Mouse (Mus musculus) neural tube, embryonic 12.5 days (tissue): ENCODE measurements around the gene Gm813. TPM values are rescaled to one million over a fixed set of nuclear protein-coding genes. Genes with fewer than 3 reads are reported as not detected.

Source experiments
- ATAC-seq: fragments of 200-750 bp; cut with Nextera tagmentation; 2 replicates; pipeline ENCODE4 v1.8.0; 2017; ENCODE audit warnings: low read depth, mild to moderate bottlenecking, moderate TSS enrichment, moderate library complexity; ENCODE audit not compliant: low FRiP score
- H3K27ac ChIP-seq: fragments of 300-500 bp; sonication (generic); 2 replicates; pipeline ENCODE4 v1.5.1; 2016
- H3K27me3 ChIP-seq: fragments of 300-500 bp; sonication (generic); replicated peaks from 2 replicates; pipeline ENCODE4 v1.6.1; 2016; ENCODE audit warnings: mild to moderate bottlenecking
- H3K36me3 ChIP-seq: fragments of 300-500 bp; sonication (generic); 2 replicates; pipeline ENCODE4 v1.6.1; 2016; ENCODE audit warnings: mild to moderate bottlenecking
- H3K4me1 ChIP-seq: fragments of 300-500 bp; sonication (generic); 2 replicates; pipeline ENCODE4 v1.6.1; 2016
- H3K4me2 ChIP-seq: fragments of 300-500 bp; sonication (generic); replicated peaks from 2 replicates; pipeline ENCODE4 v1.6.1; 2016; ENCODE audit warnings: mild to moderate bottlenecking
- H3K4me3 ChIP-seq: fragments of 300-500 bp; sonication (generic); 2 replicates; pipeline ENCODE4 v1.5.1; 2016
- H3K9ac ChIP-seq: fragments of 300-500 bp; sonication (generic); 2 replicates; pipeline ENCODE4 v1.6.1; 2016; ENCODE audit warnings: mild to moderate bottlenecking
- H3K9me3 ChIP-seq: fragments of 300-500 bp; sonication (generic); 2 replicates; pipeline ENCODE4 v1.6.1; 2016; ENCODE audit warnings: mild to moderate bottlenecking
- WGBS: fragments of 180-500 bp; shearing (Covaris S2); methylation state at CpG from one replicate; pipeline ENCODE4 v1.1.7; 2016; 5-methylcytosine and 5-hydroxymethylcytosine counted together
- polyA plus RNA-seq: library from polyadenylated mRNA; unstranded; fragments of >200 nt; fragmentation: Nextera tagmentation; extraction: Ambion mirVana; gene quantifications from 2 replicates; pipeline ENCODE4 v1.2.1, GENCODE M21; 2016

Gene Gm813
- polyA plus RNA-seq, 1 experiment from 2014 or later, result not detected

GRCm38 (mm10) chr16:58635866-58636265 lies 19.1 kb upstream of the Gm813 start:
- Histone ChIP-seq H3K36me3 (no peaks in the 10 kb centered on the region), H3K27me3 (no peaks in the 10 kb centered on the region), H3K9ac (no peak overlapping the region), H3K4me1 (no peaks in the 10 kb centered on the region), H3K9me3 (no peaks in the 10 kb centered on the region), H3K4me3 (no peak overlapping the region), H3K4me2 (no peak overlapping the region), H3K27ac (no peak overlapping the region)
- no peak for ATAC-seq
- 52% methylated on average over 2 of the region's 2 CpGs for whole genome bisulfite sequencing

- WGBS, result 64% methylated on average over 2 of the region's 2 CpGs
- Histone ChIP-seq H3K27ac (no peak overlapping the region), H3K9ac (no peak overlapping the region), H3K4me3 (no peak overlapping the region), H3K27me3 (no peaks in the 10 kb centered on the region), H3K36me3 (no peaks in the 10 kb centered on the region), H3K4me2 (no peak overlapping the region), H3K9me3 (no peaks in the 10 kb centered on the region), H3K4me1 (no peaks in the 10 kb centered on the region)
- no peak for ATAC-seq
Measured at GRCm38 (mm10) chr16:58629736-58630135, 13.0 kb upstream of the Gm813 start.

- Histone ChIP-seq H3K4me1 (no peaks in the 10 kb centered on the region), H3K9ac (no peak overlapping the region), H3K4me2 (no peak overlapping the region), H3K36me3 (no peaks in the 10 kb centered on the region), H3K4me3 (no peak overlapping the region), H3K27me3 (no peaks in the 10 kb centered on the region), H3K27ac (no peak overlapping the region), H3K9me3 (no peaks in the 10 kb centered on the region)
- 93% methylated on average over 5 of the region's 5 CpGs for WGBS
- ATAC-seq, result no peak
Measured at GRCm38 (mm10) chr16:58628968-58629367, 12.2 kb upstream of the Gm813 start.

DNA sequence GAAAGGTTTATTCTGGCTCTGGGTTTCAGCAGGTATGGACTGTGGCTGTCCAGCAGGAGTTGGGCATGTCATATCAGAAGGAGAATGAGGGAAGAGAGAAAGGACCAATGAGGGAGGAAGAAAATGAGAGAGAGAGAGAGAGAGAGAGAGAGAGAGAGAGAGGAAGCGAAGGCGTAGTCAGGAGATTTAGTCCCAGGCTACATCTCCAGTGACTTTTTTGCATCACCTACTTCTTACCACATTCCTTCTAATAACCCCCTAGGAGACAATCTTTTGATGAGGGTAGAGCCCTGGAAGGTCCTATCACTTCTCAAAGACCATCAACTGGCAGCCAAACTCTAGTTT lies 11.5 kb upstream of the Gm813 start:
- Histone ChIP-seq H3K9me3 (no peaks in the 10 kb centered on the region), H3K36me3 (no peaks in the 10 kb centered on the region), H3K4me1 (no peaks in the 10 kb centered on the region), H3K4me2 (no peak overlapping the region), H3K27ac (no peak overlapping the region), H3K27me3 (no peaks in the 10 kb centered on the region), H3K9ac (no peak overlapping the region), H3K4me3 (no peak overlapping the region)
- ATAC-seq, result no peak
- 100% methylated on average over 2 of the region's 2 CpGs for WGBS

DNA sequence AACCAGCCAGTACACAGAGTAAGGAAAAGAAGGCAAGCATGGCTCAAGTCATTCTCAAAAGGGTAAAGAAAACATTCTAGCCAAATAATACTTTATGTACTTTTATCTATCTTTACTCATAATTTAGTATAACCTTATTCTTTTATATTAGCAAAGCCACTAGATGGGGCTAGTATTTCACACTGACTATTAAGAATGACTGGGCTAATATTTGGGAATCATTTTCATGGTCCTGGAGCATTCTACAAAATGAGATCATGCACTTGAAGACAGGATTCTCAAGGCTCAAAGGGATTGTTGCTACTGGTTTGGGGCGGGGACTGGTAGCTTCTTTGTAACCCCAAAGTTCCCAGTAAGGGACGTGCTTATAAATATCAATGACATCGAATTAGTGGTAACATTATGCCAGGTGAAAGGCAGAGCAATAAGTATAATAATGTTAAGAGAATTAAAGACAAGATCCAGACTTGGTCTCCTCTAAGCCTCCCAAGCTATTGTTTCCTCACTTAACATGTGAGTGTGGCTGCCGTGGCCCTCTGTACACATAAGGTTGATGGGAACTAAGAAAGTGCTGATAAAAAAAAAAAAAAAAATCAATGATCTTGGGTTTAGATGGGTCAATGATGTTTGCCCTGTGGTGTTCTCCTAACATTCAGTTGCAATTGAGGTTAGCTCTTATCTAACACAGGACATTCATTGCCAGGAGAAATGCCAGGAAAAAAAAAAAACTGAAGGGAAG lies 11.0 kb upstream of the Gm813 start:
- 87% methylated on average over 4 of the region's 4 CpGs for WGBS
- H3K4me3 ChIP-seq, result no peak overlapping the region
- ATAC-seq, result no peak

GRCm38 (mm10) chr16:58623944-58624343 lies 7.2 kb upstream of the Gm813 start:
- H3K4me3 ChIP-seq, result no peak overlapping the region
- no peak for ATAC-seq
- no peaks in the 10 kb centered on the region for H3K27me3 ChIP-seq
- no peak overlapping the region for H3K4me2 ChIP-seq
- H3K9ac ChIP-seq, result no peak overlapping the region
- H3K36me3 ChIP-seq, result no peaks in the 10 kb centered on the region
- 92% methylated on average over 6 of the region's 6 CpGs for WGBS
- H3K9me3 ChIP-seq, result no peaks in the 10 kb centered on the region
- H3K27ac ChIP-seq, result no peak overlapping the region
- H3K4me1 ChIP-seq, result no peaks in the 10 kb centered on the region

More for the DNA sequence above, 11.0 kb upstream of the Gm813 start:
- H3K9me3 ChIP-seq, result no peaks in the 10 kb centered on the region
- no peak overlapping the region for H3K9ac ChIP-seq
- H3K27me3 ChIP-seq, result no peaks in the 10 kb centered on the region
- H3K4me2 ChIP-seq, result no peak overlapping the region
- H3K27ac ChIP-seq, result no peak overlapping the region
- no peaks in the 10 kb centered on the region for H3K4me1 ChIP-seq
- no peaks in the 10 kb centered on the region for H3K36me3 ChIP-seq

DNA sequence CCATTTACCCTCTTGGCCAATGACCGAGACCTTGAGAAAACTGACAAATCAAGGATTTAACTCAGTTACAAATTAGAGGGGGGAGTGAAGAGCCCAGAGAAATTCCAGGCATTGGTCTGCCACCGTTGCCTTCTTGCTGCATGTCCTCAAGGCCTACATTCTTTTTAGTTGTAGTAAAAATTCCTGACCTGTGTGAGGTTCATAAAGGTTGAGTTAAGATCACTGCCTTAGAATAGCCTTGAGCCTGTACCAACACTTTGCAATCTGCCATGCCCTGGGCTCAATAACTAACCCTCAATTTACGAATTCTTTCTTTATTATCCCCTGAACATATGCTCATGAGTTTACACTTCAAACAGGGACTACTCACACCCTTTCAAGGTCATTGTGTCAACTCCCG lies 6.3 kb upstream of the Gm813 start:
- Histone ChIP-seq H3K9me3 (no peaks in the 10 kb centered on the region), H3K36me3 (no peaks in the 10 kb centered on the region), H3K27ac (no peak overlapping the region), H3K9ac (no peak overlapping the region), H3K4me3 (no peak overlapping the region), H3K4me1 (no peaks in the 10 kb centered on the region), H3K4me2 (no peak overlapping the region), H3K27me3 (no peaks in the 10 kb centered on the region)
- ATAC-seq, result no peak
- WGBS, result 74% methylated on average over 4 of the region's 4 CpGs

DNA sequence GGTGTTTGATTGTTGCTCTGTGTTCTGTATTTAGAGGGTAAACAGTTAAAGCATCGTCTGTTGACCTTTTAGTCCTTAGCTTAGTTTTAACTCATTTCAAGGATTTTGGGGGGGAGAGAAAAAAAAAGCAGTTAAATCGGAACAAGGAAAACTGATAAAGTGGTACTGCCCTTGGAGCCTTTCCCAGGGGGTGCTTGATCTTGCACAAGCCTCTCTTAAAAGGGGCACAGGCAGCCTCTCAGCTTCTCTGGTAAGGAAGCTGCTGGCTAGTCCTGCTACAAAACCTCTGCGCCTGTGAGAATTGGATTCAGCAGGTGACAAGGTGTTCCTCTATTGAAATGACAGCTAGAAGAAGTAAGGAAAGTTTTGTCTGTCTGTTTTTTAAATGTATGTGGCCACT lies 5.6 kb upstream of the Gm813 start:
- Histone ChIP-seq H3K27ac (no peak overlapping the region), H3K27me3 (no peaks in the 10 kb centered on the region), H3K9me3 (no peaks in the 10 kb centered on the region), H3K4me1 (no peaks in the 10 kb centered on the region), H3K9ac (no peak overlapping the region), H3K4me2 (no peak overlapping the region), H3K4me3 (no peak overlapping the region), H3K36me3 (no peaks in the 10 kb centered on the region)
- no peak for ATAC-seq
- 95% methylated on average over 3 of the region's 3 CpGs for WGBS

DNA sequence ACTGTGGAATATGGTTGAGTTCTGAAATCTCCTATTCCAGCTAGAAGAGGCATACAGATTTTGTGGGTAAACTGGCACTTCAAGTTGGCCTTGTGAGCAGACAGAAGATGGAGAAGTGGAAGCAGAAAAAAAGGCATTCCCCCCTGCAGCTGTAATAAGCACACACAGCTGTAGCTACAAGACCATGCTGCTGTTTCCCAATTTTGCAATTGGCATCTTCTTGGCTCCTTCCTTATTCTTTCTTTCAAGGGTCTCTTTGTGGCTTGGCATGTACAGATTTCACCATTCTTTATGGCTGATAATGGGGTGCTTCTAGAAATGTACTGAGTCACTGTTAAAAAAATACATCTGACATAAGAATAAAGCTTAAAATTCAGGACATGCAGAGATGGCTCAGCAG lies 568 bp upstream of the Gm813 start:
- no peak overlapping the region for H3K27ac ChIP-seq
- no peak overlapping the region for H3K4me2 ChIP-seq
- no peak overlapping the region for H3K9ac ChIP-seq
- no peaks in the 10 kb centered on the region for H3K9me3 ChIP-seq
- H3K4me3 ChIP-seq, result no peak overlapping the region
- no peaks in the 10 kb centered on the region for H3K36me3 ChIP-seq
- no peak for ATAC-seq
- H3K4me1 ChIP-seq, result no peaks in the 10 kb centered on the region
- no peaks in the 10 kb centered on the region for H3K27me3 ChIP-seq

DNA sequence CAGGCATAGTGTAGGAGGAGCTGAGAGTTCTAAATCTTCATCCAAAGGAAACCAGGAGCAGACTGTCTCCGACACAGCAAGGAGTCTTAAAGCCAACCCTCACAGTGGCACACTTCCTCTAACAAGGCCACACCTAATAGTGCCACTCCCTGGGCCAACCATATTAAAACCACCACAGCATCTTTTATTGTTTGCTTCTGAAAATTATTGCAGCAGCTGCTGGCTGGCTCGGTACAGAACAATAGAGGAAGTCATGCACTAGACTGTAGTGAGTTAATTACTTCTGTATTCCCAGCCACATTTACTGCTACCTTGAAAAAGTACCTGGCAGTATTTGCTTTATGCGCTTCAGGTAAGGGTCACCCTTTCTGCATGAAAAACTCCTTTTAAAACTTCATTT lies 3.8 kb downstream of the Gm813 start:
- no peaks in the 10 kb centered on the region for H3K9me3 ChIP-seq
- no peak overlapping the region for H3K4me2 ChIP-seq
- no peaks in the 10 kb centered on the region for H3K27me3 ChIP-seq
- H3K36me3 ChIP-seq, result no peaks in the 10 kb centered on the region
- no peak overlapping the region for H3K9ac ChIP-seq
- H3K27ac ChIP-seq, result no peak overlapping the region
- WGBS, result 67% methylated on average over 3 of the region's 3 CpGs
- no peak overlapping the region for H3K4me3 ChIP-seq
- ATAC-seq, result no peak
- no peaks in the 10 kb centered on the region for H3K4me1 ChIP-seq

DNA sequence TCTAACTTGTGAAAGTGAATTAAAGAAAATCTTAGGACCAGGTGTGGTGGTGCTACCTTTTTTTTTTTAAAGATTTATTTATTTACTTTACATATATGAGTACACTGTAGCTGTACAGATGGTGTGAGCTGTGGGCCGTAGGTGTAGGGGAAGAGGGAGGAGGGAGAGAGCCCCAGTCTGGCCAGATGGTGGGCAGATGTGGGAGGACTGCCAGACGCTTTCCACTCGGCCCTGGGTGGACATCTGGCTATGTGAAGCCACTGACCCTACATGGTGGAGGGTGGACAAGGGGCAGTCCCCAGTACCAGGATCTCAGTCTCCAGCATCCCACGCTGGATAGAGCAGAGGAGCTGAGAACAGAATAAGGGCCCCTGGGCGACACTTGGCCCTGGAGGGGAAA lies 9.7 kb downstream of the Gm813 start:
- no peaks in the 10 kb centered on the region for H3K27me3 ChIP-seq
- H3K36me3 ChIP-seq, result no peaks in the 10 kb centered on the region
- no peak overlapping the region for H3K27ac ChIP-seq
- ATAC-seq, result no peak
- 73% methylated on average over 5 of the region's 5 CpGs for WGBS
- no peak overlapping the region for H3K4me2 ChIP-seq
- H3K4me1 ChIP-seq, result no peaks in the 10 kb centered on the region
- H3K9me3 ChIP-seq, result no peaks in the 10 kb centered on the region
- H3K9ac ChIP-seq, result no peak overlapping the region
- H3K4me3 ChIP-seq, result no peak overlapping the region

- H3K9me3 ChIP-seq, result no peaks in the 10 kb centered on the region
- H3K36me3 ChIP-seq, result no peaks in the 10 kb centered on the region
- H3K4me3 ChIP-seq, result no peak overlapping the region
- no peak for ATAC-seq
- no peak overlapping the region for H3K4me2 ChIP-seq
- no peaks in the 10 kb centered on the region for H3K4me1 ChIP-seq
- no peak overlapping the region for H3K9ac ChIP-seq
- no peak overlapping the region for H3K27ac ChIP-seq
- H3K27me3 ChIP-seq, result no peaks in the 10 kb centered on the region
Measured at GRCm38 (mm10) chr16:58604680-58605079, 12.1 kb downstream of the Gm813 start.

- Histone ChIP-seq H3K9me3 (no peaks in the 10 kb centered on the region), H3K27me3 (no peaks in the 10 kb centered on the region), H3K27ac (no peak overlapping the region), H3K4me1 (no peaks in the 10 kb centered on the region), H3K36me3 (no peaks in the 10 kb centered on the region), H3K9ac (no peak overlapping the region), H3K4me2 (no peak overlapping the region), H3K4me3 (no peak overlapping the region)
- 89% methylated on average over 2 of the region's 2 CpGs for WGBS
- ATAC-seq, result no peak
Measured at GRCm38 (mm10) chr16:58603831-58604230, 12.9 kb downstream of the Gm813 start.
